11 mouse cellular contexts compared by ENCODE assay signal in the genomic region with DNA sequence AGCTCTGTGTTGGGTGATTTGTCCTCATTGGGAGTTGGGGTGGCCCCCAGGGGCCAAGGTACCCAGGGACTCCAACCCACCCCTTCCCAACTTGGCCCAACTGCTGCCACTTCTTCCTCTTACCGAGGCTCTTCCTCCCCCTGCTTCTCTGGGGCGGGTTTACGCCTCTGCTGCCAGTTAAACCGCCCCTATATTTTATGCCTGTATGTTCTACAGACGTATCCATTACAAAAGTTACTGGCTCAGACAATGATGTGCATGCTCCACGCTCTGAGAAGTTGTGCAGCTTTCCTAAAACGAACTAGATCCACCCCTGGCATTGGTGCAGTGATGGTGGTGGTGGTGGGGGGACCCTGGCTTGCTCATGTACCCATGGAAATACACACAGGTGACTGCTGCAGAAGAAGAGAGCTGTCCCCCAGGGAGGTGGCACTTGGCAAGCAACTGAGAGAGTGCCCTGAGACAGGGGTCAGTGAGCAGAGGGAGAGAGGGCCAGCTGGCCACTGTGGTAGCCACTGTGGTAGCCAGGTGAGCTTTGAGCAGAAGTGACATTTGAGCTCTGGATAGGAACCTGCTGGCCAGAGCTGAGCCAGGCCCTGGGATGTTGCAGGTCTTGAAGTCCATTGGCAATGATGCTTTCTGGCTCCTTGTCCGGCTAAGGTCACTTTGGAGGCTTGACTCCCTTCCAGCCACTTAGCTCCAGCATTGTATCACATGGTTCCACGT. TPM values are rescaled to one million over a fixed set of nuclear protein-coding genes. Genes with fewer than 3 reads are reported as not detected.
DNase-seq lines count a peak whose midpoint lies in the region; ATAC-seq and TF ChIP-seq lines count a peak whose summit lies in the region.
"Had no signal": no experiment of that assay in that cellular context is flagged by ENCODE, and none has a peak within 500 bp of the region (broad histone marks: within the 10 kb centered on the region; RNA-seq: fewer than 3 reads in every experiment).

No protein-coding gene starts in this region.

- no peak overlapping the region for H3K4me2 ChIP-seq in midbrain, embryonic 11.5 days
- H3K4me2 ChIP-seq in midbrain, embryonic 13.5 days (replicated peaks) = no peak overlapping the region
- no peak overlapping the region for H3K4me2 ChIP-seq in kidney, postnatal 0 days (ENCODE audit: low read length)
- H3K4me2 ChIP-seq: stomach, embryonic 15.5 days had no signal

- H3K27me3 ChIP-seq in midbrain, embryonic 11.5 days (ENCODE audit: control insufficient read depth, insufficient read depth, low read length) = 0 out of 2 replicates have a peak, but pooled peaks cover 2% of the 10 kb centered on the region
- H3K27me3 ChIP-seq in midbrain, embryonic 13.5 days = no peaks in the 10 kb centered on the region; the same call in 1 of the 2 replicates
- no peaks in the 10 kb centered on the region for H3K27me3 ChIP-seq in kidney, postnatal 0 days (ENCODE audit: insufficient read depth, low read length)
- H3K27me3 ChIP-seq: stomach, embryonic 15.5 days had no signal

- no peak overlapping the region for H3K9ac ChIP-seq in midbrain, embryonic 11.5 days (ENCODE audit: low read length)
- no peak overlapping the region for H3K9ac ChIP-seq in midbrain, embryonic 13.5 days (replicated peaks)
- no peak overlapping the region for H3K9ac ChIP-seq in kidney, postnatal 0 days (ENCODE audit: low read depth, low read length)
- H3K9ac ChIP-seq: stomach, embryonic 15.5 days had no signal

- no peaks in the 10 kb centered on the region for H3K36me3 ChIP-seq in midbrain, embryonic 11.5 days (ENCODE audit: control insufficient read depth, insufficient read depth, low read length)
- no peaks in the 10 kb centered on the region for H3K36me3 ChIP-seq in midbrain, embryonic 13.5 days
- H3K36me3 ChIP-seq in kidney, postnatal 0 days (ENCODE audit: insufficient read depth, low read length) = no peaks in the 10 kb centered on the region
- H3K36me3 ChIP-seq: midbrain, embryonic 10.5 days; stomach, embryonic 15.5 days had no signal

- no peak overlapping the region for H3K4me3 ChIP-seq in midbrain, embryonic 11.5 days (ENCODE audit: low read depth, low read length)
- no peak overlapping the region for H3K4me3 ChIP-seq in midbrain, embryonic 13.5 days (replicated peaks)
- H3K4me3 ChIP-seq in kidney, postnatal 0 days (replicated peaks; ENCODE audit: low read depth, low read length) = no peak overlapping the region
- H3K4me3 ChIP-seq: midbrain, embryonic 10.5 days; stomach, embryonic 15.5 days had no signal

- H3K4me1 ChIP-seq in midbrain, embryonic 11.5 days (ENCODE audit: control insufficient read depth, insufficient read depth, low read length) = no peaks in the 10 kb centered on the region
- H3K4me1 ChIP-seq in midbrain, embryonic 13.5 days (replicated peaks) = peaks cover 12% of the 10 kb centered on the region
- H3K4me1 ChIP-seq in kidney, postnatal 0 days (replicated peaks; ENCODE audit: insufficient read depth, low read length) = peaks cover 19% of the 10 kb centered on the region

- WGBS in midbrain, embryonic 11.5 days = 81% methylated on average over 9 of the region's 9 CpGs
- WGBS in midbrain, embryonic 13.5 days = 83% methylated on average over 9 of the region's 9 CpGs
- 35% methylated on average over 9 of the region's 9 CpGs for WGBS in kidney, postnatal 0 days

- H3K27ac ChIP-seq in midbrain, embryonic 11.5 days (ENCODE audit: low read depth, low read length) = no peak overlapping the region
- H3K27ac ChIP-seq in midbrain, embryonic 13.5 days = no peak overlapping the region
- H3K27ac ChIP-seq in kidney, postnatal 0 days = peak overlapping the region; percentile 70
- H3K27ac ChIP-seq: midbrain, embryonic 10.5 days; stomach, embryonic 15.5 days had no signal

- H3K9me3 ChIP-seq in midbrain, embryonic 11.5 days (ENCODE audit: control insufficient read depth, low read length) = no peaks in the 10 kb centered on the region
- no peaks in the 10 kb centered on the region for H3K9me3 ChIP-seq in midbrain, embryonic 13.5 days
- H3K9me3 ChIP-seq in kidney, postnatal 0 days (replicated peaks; ENCODE audit: low read length) = no peaks in the 10 kb centered on the region
- H3K9me3 ChIP-seq: midbrain, embryonic 10.5 days; stomach, embryonic 15.5 days had no signal

- no peak for TF ChIP-seq CTCF in kidney, postnatal 0 days (IDR thresholded peaks at IDR 0.05; ENCODE audit: low read depth)

- DNase-seq in frontal cortex, postnatal 10 days (ENCODE audit: low spot score in 2 of 2) = no peak
- peak; percentile 56 for DNase-seq in midbrain, embryonic 11.5 days (ENCODE audit: low spot score, missing footprints)
- DNase-seq in kidney, postnatal 0 days (ENCODE audit: low spot score) = no peak
- DNase-seq in lung, postnatal 25 days (ENCODE audit: low spot score) = no peak
- no peak for DNase-seq in retina, embryonic 14.5 days (ENCODE audit: low spot score)
- DNase-seq in urinary bladder, postnatal 4 days (ENCODE audit: low spot score in 2 of 2) = no peak
- DNase-seq: heart, postnatal 14 days had no signal

- peak; percentile 45; the same call in 1 of the 2 replicates for ATAC-seq in frontal cortex, adult (ENCODE audit: low TSS enrichment)
- no peak for ATAC-seq in midbrain, embryonic 11.5 days (ENCODE audit: low FRiP score)
- no peak for ATAC-seq in midbrain, embryonic 13.5 days
- peak; percentile 50; the same call in 1 of the 2 replicates for ATAC-seq in kidney, postnatal 0 days (replicated peaks; ENCODE audit: low FRiP score, low read depth)

RNA-seq across cellular contexts. Expression of a gene that starts 18.2 kb away (rescaled TPM):
- polyA plus RNA-seq in midbrain, embryonic 11.5 days (2014; fragmentation: Nextera tagmentation; extraction: Ambion mirVana) = 1.7 and 2.8 TPM in 2 replicates
- polyA plus RNA-seq in midbrain, embryonic 13.5 days (2015; fragmentation: Nextera tagmentation; extraction: Ambion mirVana) = 5.3 and 7.4 TPM in 2 replicates
- polyA plus RNA-seq in kidney, postnatal 0 days (2015; fragmentation: Nextera tagmentation; extraction: Ambion mirVana) = 43.6 and 51.4 TPM in 2 replicates

Comparison
In these comparisons a context has a peak if more than half of its experiments do, and no peak if none do; other contexts are left out.
1. ATAC-seq: peak in frontal cortex, adult (single experiment) and kidney, postnatal 0 days (single experiment); none in midbrain, embryonic 11.5 days (single experiment) and midbrain, embryonic 13.5 days (single experiment).